Mouse (Mus musculus) G1E (cell line): Measurements from ENCODE around the gene Cblb.

Experiments used
- CTCF ChIP-seq: IDR thresholded peaks from 2 replicates; pipeline ENCODE4 v1.5.1; 2012; ENCODE audit warnings: low read depth, low read length, inconsistent platforms, mixed read lengths
- GATA1 ChIP-seq: IDR thresholded peaks from 2 replicates; pipeline ENCODE4 v1.6.1; 2012; ENCODE audit warnings: borderline replicate concordance, low read length, inconsistent platforms, mixed read lengths
- GATA2 ChIP-seq: IDR thresholded peaks from 2 replicates; pipeline ENCODE4 v1.6.1; 2012; ENCODE audit warnings: low read depth, low read length, inconsistent platforms, borderline replicate concordance
- POLR2AphosphoS5 ChIP-seq: IDR thresholded peaks from 2 replicates; pipeline ENCODE4 v1.6.1; 2012; ENCODE audit warnings: low read depth, low read length, inconsistent platforms; ENCODE audit not compliant: insufficient replicate concordance
- TAL1 ChIP-seq: conservative IDR thresholded peaks from 2 replicates; pipeline ENCODE4 v1.6.1; 2012; ENCODE audit warnings: low read depth, low read length, inconsistent platforms, mixed read lengths

- no peak for TF ChIP-seq CTCF
- TF ChIP-seq TAL1, result no peak
- TF ChIP-seq GATA2, result no peak
- TF ChIP-seq GATA1, result no peak
- TF ChIP-seq POLR2AphosphoS5, result no peak
Observed at GRCm38 (mm10) chr16:52250196-52250595, 219.2 kb downstream of the Cblb start.
